Mouse (Mus musculus) olfactory bulb, adult 2 months (tissue): ENCODE results near the gene Usp3.

Experiments used
- CTCF ChIP-seq: fragments of 200-500 bp; IDR thresholded peaks from 2 replicates; pipeline ENCODE4 v1.5.1; 2012; ENCODE audit warnings: low read depth, mild to moderate bottlenecking, low read length, moderate library complexity; ENCODE audit not compliant: insufficient read depth
- POLR2A ChIP-seq: fragments of 200-500 bp; IDR thresholded peaks from 2 replicates; pipeline ENCODE4 v1.6.1; 2012; ENCODE audit warnings: mild to moderate bottlenecking, low read depth, low read length, moderate library complexity; ENCODE audit not compliant: insufficient read depth

GRCm38 (mm10) chr9:66505141-66505917, 87.6 kb downstream of the Usp3 start:
- no peak for TF ChIP-seq CTCF
- no peak for TF ChIP-seq POLR2A
